Mouse (Mus musculus): ENCODE measurements around the gene Ankle1. TPM values are rescaled to one million over a fixed set of nuclear protein-coding genes. Genes with fewer than 3 reads are reported as not detected.

Gene Ankle1
- polyA plus RNA-seq, 1 experiment from 2014 or later = 20.8 TPM

GRCm38 (mm10) chr8:71456906-71457305 is 51.1 kb downstream of the Ankle1 start:
- H3K27me3 ChIP-seq (ENCODE audit: control insufficient read depth, insufficient read depth, low read length) = no peaks in the 10 kb centered on the region
- H3K4me1 ChIP-seq (replicated peaks; ENCODE audit: control insufficient read depth, insufficient read depth, low read length) = peaks cover 3% of the 10 kb centered on the region; the same call in 1 of the 2 replicates
- no peak overlapping the region for H3K27ac ChIP-seq (ENCODE audit: low read depth, low read length)
- no peak overlapping the region for H3K4me2 ChIP-seq (replicated peaks; ENCODE audit: low read depth, low read length)
- no peak for DNase-seq (ENCODE audit: low spot score)
- ATAC-seq (ENCODE audit: low FRiP score) = no peak; the same call in 1 of the 2 replicates
- WGBS = 41% methylated on average over 22 of the region's 22 CpGs
- H3K36me3 ChIP-seq (ENCODE audit: control insufficient read depth, insufficient read depth, low read length) = peaks cover 8% of the 10 kb centered on the region; the same call in 1 of the 2 replicates
- no peak overlapping the region for H3K9ac ChIP-seq (ENCODE audit: low read depth, low read length)
- H3K9me3 ChIP-seq (ENCODE audit: control insufficient read depth, low read length) = no peaks in the 10 kb centered on the region
- no peak overlapping the region for H3K4me3 ChIP-seq (ENCODE audit: low read depth, low read length)

DNA sequence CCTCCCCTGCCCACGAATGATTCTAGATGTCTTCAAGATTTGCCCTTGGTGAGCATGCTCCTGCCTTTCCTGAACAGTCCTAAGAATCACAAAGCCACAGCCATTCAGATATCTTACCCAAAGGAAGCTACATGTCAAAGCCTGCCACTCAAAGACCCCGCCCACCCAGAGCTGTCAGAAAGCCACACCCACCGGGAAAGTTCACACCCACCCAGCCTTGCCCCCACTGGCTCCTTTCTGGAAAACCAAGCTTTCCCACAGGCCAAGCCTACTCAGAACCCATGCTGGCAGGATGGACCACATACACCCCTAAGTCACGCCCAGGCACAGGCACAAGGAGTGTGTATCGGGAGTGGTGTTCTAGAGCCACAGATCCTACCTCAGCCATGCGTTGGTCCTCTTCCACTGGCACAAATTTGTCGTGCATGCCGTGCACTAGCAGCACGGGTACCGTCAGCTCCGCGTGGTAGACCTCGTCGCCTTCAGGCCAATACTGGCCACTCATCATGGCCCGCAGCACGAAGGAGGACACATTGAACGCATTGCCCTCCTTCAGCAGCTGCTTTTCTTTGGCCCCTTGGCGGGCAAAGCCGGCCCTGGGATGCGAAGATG is 52.0 kb downstream of the Ankle1 start:
- H3K36me3 ChIP-seq (ENCODE audit: control insufficient read depth, insufficient read depth, low read length) = peaks cover 8% of the 10 kb centered on the region; the same call in 1 of the 2 replicates
- WGBS = 81% methylated on average over 20 of the region's 20 CpGs
- no peak for DNase-seq (ENCODE audit: low spot score)

More for the DNA sequence above, 52.0 kb downstream of the Ankle1 start:
- H3K27me3 ChIP-seq (ENCODE audit: control insufficient read depth, insufficient read depth, low read length) = no peaks in the 10 kb centered on the region
- H3K27ac ChIP-seq (ENCODE audit: low read depth, low read length) = no peak overlapping the region
- no peak for ATAC-seq (ENCODE audit: low FRiP score)
- no peak overlapping the region for H3K9ac ChIP-seq (ENCODE audit: low read depth, low read length)
- H3K4me3 ChIP-seq (ENCODE audit: low read depth, low read length) = no peak overlapping the region
- peaks cover 10% of the 10 kb centered on the region for H3K4me1 ChIP-seq (replicated peaks; ENCODE audit: control insufficient read depth, insufficient read depth, low read length)
- no peaks in the 10 kb centered on the region for H3K9me3 ChIP-seq (ENCODE audit: control insufficient read depth, low read length)
- no peak overlapping the region for H3K4me2 ChIP-seq (replicated peaks; ENCODE audit: low read depth, low read length)

Other genes starting within 250 kb of the Ankle1 start
- 16.1 and 17.4 TPM in 2 replicates for gene Myo9b, start 133.3 kb upstream of the Ankle1 start, polyA plus RNA-seq (2014; fragmentation: Nextera tagmentation; extraction: Ambion mirVana)
- gene Haus8, start 133.1 kb upstream of the Ankle1 start, polyA plus RNA-seq (2014; fragmentation: Nextera tagmentation; extraction: Ambion mirVana) = 56.5 and 61.7 TPM in 2 replicates
- 77.8 and 78.6 TPM in 2 replicates for gene Use1, start 39.2 kb upstream of the Ankle1 start, polyA plus RNA-seq (2014; fragmentation: Nextera tagmentation; extraction: Ambion mirVana)
- 3.0 and 3.7 TPM in 2 replicates for gene Ocel1, start 34.7 kb upstream of the Ankle1 start, polyA plus RNA-seq (2014; fragmentation: Nextera tagmentation; extraction: Ambion mirVana)
- gene Nr2f6, start 24.1 kb upstream of the Ankle1 start, polyA plus RNA-seq (2014; fragmentation: Nextera tagmentation; extraction: Ambion mirVana) = 69.5 and 78.3 TPM in 2 replicates
- 2.9 and 3.6 TPM in 2 replicates for gene Ushbp1, start 10.2 kb upstream of the Ankle1 start, polyA plus RNA-seq (2014; fragmentation: Nextera tagmentation; extraction: Ambion mirVana)
- gene Babam1, start 9.1 kb upstream of the Ankle1 start, polyA plus RNA-seq (2014; fragmentation: Nextera tagmentation; extraction: Ambion mirVana) = 102 and 106 TPM in 2 replicates
- gene Abhd8, start 57.6 kb downstream of the Ankle1 start, polyA plus RNA-seq (2014; fragmentation: Nextera tagmentation; extraction: Ambion mirVana) = 38.5 and 40.0 TPM in 2 replicates
- 231 and 239 TPM in 2 replicates for gene Mrpl34, start 58.9 kb downstream of the Ankle1 start, polyA plus RNA-seq (2014; fragmentation: Nextera tagmentation; extraction: Ambion mirVana)
- 143 and 155 TPM in 2 replicates for gene Dda1, start 63.2 kb downstream of the Ankle1 start, polyA plus RNA-seq (2014; fragmentation: Nextera tagmentation; extraction: Ambion mirVana)
- 5.1 and 5.8 TPM in 2 replicates for gene Ano8, start 80.0 kb downstream of the Ankle1 start, polyA plus RNA-seq (2014; fragmentation: Nextera tagmentation; extraction: Ambion mirVana)
- 3.7 and 3.8 TPM in 2 replicates for gene Gtpbp3, start 82.1 kb downstream of the Ankle1 start, polyA plus RNA-seq (2014; fragmentation: Nextera tagmentation; extraction: Ambion mirVana)
- 35.3 and 37.2 TPM in 2 replicates for gene Plvap, start 105.7 kb downstream of the Ankle1 start, polyA plus RNA-seq (2014; fragmentation: Nextera tagmentation; extraction: Ambion mirVana)
- gene Ccdc194, start 119.7 kb downstream of the Ankle1 start, polyA plus RNA-seq (2014; fragmentation: Nextera tagmentation; extraction: Ambion mirVana) = 0.51 and 0.71 TPM in 2 replicates
- 2.2 and 5.7 TPM in 2 replicates for gene Bst2, start 131.4 kb downstream of the Ankle1 start, polyA plus RNA-seq (2014; fragmentation: Nextera tagmentation; extraction: Ambion mirVana)
- gene Mvb12a, start 136.9 kb downstream of the Ankle1 start, polyA plus RNA-seq (2014; fragmentation: Nextera tagmentation; extraction: Ambion mirVana) = 54.3 and 61.1 TPM in 2 replicates
- 0.28 and 0.47 TPM in 2 replicates for gene Tmem221, start 152.9 kb downstream of the Ankle1 start, polyA plus RNA-seq (2014; fragmentation: Nextera tagmentation; extraction: Ambion mirVana)
- gene Nxnl1, start 160.6 kb downstream of the Ankle1 start, polyA plus RNA-seq (2014; fragmentation: Nextera tagmentation; extraction: Ambion mirVana) = not detected in 2 replicates
- 13.7 and 18.2 TPM in 2 replicates for gene Slc27a1, start 162.9 kb downstream of the Ankle1 start, polyA plus RNA-seq (2014; fragmentation: Nextera tagmentation; extraction: Ambion mirVana)
- gene Pgls, start 186.2 kb downstream of the Ankle1 start, polyA plus RNA-seq (2014; fragmentation: Nextera tagmentation; extraction: Ambion mirVana) = 228 TPM in 2 replicates
- 3.3 and 3.6 TPM in 2 replicates for gene Fam129c, start 191.6 kb downstream of the Ankle1 start, polyA plus RNA-seq (2014; fragmentation: Nextera tagmentation; extraction: Ambion mirVana)
- 41.3 and 42.5 TPM in 2 replicates for gene Colgalt1, start 205.0 kb downstream of the Ankle1 start, polyA plus RNA-seq (2014; fragmentation: Nextera tagmentation; extraction: Ambion mirVana)